Mouse (Mus musculus): ENCODE measurements at regions not wholly inside any gene's neighbourhood (a gene's known extent, or its start where the extent isn't known, plus 50 kb on each side); places are given as distances from the start of the nearest gene placed in this dataset.
"Not testable (repeated sequence)": the region's sequence is repeated elsewhere in the genome, so short reads cannot be mapped to it uniquely, and the experiment has no call there.

DNA sequence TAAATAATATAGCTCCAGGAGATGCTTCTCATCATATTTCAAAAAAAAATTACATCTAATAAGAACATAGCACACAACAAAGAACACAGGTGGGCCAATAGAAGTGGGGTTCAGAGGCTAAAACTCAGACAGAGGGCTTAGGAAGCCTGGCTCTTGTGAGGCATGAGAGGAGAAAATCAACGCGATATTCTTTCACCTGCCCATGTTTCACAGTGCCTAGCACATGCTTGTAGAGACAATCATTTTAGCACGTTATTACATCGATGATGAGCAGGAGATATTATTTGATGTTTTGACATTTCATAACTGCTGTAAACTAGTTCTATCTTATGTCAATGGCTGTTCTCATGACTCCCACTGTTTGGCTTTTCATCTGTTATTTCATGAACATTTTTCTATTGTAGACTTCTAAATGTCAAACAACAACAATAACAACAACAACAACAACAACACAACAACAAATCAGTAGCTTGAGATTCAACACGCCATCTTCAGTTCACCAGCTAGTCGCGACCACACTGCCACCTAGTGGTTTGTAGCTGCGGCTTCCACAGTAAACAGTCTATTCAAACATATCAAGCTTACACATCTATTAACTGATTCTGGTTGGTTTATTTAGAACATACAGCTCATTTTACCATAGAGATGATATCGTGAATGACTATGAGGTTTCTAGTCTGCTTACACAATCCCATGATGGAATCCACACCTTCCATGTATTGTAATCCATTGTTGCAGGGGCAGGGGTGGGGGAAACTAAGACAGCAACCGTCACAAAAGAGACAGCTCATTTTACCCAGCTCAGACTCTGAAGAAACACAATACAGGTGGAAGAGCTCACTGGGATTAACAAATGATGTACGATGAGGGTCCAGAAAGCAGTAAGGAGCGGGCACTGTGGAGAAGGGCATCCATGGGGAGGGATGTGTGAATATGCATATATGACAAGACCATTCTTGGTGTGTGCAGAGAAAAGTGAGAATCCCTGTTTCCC lies 60.5 kb upstream of the Tmem200a start:
- DNase-seq = peak; percentile 47

DNA sequence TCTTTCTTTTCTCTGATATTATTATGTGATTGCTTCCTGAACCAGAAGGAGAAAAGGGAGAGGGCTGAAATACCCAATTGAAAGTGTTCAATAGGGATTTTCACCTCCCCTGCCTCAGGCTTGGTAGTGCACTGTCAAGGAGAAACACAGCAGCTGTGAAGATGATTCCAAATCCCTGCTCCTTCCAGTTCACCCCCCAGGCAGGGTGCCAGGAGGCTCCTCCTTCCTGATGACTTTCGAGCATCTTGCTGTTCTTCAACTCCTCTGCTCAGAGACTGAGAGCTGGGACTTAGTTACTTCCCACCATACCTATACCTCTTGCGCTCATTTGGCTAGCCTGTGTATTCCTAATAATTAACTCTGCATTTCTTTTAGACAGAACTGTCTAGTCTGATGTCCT lies 73.7 kb upstream of the Tmem200a start:
- DNase-seq = no peak

DNA sequence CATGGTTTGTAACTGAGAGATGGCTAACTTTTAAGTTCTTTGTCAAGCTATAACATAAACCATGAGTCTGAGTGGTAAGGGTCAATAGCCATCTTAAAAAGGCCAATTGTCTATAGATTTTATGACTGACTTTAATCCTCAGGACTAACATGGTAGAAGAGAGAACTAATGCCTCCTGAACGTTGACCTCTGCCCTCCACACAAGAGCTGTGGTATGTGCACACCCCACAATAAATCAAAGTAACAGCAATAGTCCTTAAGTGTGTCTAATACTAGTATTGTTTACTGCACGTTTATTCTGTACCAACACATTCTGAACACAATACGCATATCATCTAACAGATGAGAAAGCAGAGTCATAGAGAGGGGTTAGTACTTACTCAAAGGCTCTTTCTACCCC lies 70.7 kb upstream of the Samd3 start:
- no peak for DNase-seq

DNA sequence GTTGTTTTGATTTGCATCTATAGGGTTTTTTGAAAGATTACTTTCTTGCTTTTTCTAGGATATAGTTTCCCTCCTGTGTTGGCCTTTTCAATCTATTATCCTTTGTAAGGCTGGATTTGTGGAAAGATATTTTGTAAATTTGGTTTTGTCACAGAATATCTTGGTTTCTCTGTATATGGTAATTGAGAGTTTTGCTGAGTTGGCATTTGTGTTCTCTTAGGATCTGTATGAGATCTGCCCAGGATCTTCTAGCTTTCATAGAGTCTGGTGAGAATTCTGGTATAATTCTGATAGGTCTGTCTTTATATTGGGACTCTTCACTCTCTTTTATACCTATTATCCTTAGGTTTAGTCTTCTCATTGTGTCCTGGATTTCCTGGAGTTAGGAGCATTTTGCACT lies 68.4 kb upstream of the Samd3 start:
- DNase-seq = not testable (repeated sequence)

DNA sequence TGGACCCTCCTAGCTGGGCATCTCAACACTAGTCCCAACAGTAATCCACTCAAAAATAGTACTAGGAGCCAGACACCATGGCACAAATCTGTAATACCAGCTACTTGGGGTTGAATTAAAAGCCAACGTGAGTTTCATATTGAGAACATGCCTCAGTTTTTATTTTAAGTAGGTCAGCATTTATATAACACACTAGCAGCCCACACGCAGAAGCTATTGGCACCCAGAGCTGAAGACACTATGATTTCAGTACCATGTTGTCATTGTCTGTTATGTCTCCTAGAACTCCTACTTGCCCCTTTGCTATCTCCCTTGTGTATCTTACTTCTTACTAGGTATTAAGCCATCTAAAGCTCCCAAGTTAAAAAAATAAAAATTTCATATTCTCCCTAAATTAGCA lies 65.0 kb upstream of the Samd3 start:
- no peak for DNase-seq

DNA sequence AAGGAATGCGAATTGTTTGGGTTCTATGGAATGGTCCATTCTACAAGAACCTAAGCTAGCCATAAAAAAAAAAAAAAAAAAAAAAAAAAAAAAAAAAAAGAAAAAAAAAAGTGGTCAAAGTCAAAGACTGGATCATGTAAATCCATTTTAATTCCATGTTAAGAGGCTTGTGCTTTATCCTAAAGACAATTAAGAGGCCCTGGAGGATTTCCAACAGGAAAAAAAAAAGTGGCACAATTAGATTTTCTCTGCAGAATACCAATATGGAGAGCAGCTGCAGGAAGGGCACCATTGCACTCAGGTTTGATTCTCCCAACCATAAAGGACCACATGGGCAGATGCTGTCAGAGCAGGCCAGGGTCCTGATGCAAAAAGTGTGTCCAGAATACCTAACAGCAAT lies 51.9 kb upstream of the Samd3 start:
- no peak for DNase-seq

DNA sequence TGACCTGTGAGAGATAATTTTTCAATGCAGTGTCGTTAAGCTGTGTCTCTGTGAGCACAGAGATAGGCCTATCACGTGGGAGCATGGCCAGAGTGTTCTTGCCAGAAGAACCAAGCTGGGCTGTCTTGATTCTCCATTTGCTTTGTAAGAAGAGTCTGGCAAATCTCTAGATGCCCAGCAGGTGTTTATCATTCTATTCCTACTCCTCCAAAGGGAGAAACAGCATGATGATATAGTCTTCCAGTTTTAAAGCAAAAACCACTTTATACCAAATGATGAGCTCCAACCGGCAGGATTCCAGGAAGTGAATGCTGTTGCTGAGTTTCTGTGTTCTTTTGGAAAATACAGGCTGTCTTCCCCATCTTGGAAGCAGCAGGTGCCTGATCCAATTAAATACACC lies 51.2 kb upstream of the Samd3 start:
- DNase-seq = no peak

Measured in lung, postnatal 10 days (tissue).